Mouse (Mus musculus): Measurements from ENCODE around the gene Armc12.

Gene Armc12

DNA sequence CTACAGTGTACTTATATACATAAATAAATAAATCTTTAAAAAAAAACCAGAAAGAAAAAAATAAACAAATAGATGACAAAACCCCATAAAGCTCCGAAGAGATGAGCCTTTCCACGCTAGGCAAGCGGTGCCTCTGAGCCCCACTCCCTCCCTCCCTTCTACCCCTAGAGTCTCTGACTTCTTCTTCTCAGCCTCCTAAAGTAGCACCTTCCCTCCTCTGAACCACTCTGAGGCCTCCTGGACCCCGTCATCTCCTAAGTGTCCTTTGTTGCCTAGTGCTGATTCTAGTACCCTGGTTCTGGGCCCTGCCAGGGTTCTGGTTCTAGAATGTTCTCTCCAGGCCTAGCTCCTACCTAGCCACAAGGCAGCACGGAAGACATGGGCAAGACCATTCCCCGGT lies at the start of gene Armc12:
Armc12 (plus strand) TSS at position 301 of the 400 bp plus-strand sequence.
- DNase-seq, result no peak

DNA sequence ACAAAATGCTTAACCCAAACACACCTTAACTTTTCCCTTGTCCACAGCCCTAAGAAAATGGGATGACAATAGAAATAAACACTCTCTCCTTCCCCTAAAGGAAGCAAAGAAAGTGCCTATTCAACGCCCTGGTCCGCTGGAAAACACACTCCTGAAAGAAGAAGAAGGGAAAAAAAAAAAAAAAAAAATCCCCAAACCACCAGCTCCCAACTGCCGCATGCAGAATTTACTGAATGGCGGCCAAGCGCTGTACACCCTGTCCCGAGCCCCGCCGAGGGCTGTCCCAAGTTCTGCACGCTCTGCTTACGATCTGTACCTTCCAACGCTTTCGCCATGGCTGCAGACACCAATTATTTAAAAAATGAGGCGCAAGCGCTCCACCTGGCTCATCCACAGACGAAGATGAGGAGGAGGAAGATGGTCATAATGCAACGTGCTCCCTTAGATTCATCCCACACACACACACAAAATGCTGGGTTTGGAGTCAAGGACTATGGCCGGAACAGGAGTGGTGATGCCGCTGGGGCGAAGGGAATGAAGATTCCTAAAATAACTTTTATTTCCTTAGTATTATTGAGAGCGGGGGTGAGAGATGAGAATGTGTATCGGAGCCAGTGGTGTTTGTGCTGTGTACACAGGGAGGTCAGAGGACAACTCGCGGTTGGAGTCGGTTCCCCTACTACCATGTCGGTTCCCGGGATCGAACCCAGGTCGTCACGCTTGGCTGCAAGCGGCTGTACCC lies 45.7 kb upstream of the Armc12 start:
- peak; percentile 52 for DNase-seq

DNA sequence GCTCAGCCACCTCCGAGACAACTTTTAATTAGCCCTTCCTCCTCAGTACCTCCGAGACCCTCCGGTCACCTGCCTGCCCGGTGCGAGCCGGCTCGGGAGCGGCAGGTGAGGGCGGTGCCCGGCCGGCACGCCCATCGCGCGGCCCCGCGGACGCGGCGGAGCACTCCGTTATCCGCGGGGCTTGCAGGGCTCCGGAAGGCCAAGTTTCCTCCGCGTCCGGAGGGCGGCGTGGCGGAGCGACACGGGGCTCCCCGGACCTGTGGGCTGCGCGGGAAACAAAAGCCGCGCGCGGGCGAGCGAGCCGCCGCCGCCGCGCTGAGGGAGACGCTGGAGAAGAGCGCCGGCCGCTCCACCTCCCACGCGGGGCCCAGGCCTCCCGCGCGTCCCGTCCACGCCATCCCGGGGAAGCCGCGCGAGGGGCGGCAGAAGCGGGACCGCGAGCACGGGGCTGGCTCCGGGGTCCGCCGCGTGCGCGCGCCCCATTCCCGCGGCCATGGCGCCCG lies 45.1 kb upstream of the Armc12 start:
- DNase-seq, result peak; percentile 67

DNA sequence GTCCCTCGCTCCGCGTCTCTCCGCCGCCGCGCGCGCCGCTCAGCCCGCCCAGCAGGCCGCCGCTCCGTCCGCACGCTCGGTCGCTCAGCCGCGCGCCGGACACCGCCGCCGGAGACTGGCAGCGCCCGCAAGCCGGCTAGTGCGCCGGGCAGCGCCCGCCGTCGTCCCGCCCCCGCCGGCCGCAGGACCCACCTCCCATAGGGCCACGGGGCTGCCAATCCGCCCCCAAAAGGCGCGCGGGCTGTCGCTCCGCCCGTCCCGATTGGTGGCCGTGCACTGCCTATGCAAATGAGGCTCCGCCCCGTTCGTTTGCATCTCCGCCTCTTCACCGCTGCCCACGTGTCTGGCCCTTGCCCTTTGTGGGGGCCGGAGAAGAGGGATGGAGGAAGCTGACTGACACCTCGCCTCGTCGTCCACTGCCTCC lies 44.6 kb upstream of the Armc12 start:
- DNase-seq, result peak; percentile 99

DNA sequence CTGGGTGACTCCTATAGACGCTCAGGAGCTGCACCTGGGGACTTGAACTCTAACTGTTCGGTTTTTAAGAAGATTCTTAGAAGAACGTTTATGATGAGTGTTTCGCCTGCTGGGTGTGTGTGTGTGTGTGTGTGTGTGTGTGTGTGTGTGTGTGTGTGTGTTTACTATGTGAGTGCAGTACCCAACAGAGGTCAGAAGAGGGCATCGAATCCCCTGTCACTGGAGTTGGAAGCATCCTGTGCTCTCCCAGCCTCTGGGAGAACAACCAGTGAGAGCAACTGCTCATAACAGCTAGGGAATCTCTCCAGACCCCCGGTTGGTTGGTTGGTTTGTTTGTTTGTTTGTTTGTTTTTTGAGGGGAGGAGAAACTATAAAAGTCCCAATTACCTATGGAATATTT lies 43.9 kb upstream of the Armc12 start:
- DNase-seq, result no peak

DNA sequence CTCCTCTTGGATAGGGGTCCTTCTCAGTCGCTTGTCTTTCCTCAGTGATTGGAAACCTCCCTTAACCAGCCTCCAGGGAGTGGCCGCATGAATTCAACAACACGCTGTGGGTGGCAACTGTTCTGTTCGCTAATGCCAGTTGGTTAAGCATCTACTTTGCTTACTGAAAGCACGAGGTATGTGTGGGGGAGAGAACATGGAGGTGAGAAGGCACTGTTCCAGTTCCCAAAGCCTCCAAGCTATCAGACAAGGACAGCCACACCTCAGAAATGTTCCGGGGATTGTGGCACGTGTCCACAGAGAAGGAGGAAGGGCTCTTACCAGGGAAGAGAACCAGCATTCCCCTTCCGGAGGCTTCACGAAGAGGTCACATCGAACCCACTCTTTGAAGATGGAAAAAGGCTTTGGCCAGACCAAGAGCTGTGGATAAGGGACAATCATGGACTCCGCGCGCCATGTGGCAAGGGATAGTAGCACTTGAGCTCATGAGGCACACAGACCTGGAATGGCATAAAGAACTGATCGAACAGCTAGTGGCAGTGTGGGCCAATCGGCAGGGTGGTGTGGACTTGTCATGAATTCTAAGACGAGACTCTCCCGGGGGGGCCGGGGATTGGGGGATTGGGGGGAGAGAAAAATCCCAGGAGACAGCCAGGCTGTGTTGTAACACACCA lies 42.9 kb upstream of the Armc12 start:
- no peak for DNase-seq

DNA sequence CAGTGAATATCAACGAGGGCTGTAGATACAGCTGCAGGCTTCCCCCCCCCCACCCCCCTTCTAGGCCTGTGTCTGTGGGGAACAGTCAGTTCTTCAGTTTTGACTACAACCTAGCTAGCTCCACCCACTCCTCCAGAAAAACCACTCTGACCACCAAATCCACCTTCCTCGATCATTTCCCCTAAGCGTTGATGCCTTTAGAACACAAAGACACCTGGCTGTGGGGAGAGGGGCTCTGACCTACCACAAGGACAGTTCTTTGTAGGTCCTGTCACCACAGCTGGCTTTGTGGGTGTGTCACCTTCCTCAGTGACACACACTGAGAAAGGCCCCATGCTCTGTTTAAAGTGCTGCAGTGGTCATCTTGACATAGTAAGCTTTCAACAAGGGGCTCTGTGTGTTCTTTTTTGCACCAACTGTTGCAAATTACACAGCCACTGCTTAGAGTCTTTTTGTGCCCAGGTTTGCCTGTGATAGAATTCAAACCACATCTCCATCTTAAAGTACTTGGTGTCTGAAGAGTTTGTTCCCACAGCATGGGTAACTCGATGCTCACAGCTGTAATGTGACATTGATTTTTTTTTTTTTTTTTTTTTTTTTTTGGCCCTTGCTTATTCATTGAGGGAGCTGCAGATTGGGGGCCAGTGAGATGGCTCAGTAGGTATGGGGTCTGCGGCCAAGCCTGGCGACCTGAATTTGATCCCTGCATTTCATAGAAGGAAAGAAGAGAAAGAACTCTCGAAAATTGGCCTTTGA lies 42.2 kb upstream of the Armc12 start:
- DNase-seq, result no peak

DNA sequence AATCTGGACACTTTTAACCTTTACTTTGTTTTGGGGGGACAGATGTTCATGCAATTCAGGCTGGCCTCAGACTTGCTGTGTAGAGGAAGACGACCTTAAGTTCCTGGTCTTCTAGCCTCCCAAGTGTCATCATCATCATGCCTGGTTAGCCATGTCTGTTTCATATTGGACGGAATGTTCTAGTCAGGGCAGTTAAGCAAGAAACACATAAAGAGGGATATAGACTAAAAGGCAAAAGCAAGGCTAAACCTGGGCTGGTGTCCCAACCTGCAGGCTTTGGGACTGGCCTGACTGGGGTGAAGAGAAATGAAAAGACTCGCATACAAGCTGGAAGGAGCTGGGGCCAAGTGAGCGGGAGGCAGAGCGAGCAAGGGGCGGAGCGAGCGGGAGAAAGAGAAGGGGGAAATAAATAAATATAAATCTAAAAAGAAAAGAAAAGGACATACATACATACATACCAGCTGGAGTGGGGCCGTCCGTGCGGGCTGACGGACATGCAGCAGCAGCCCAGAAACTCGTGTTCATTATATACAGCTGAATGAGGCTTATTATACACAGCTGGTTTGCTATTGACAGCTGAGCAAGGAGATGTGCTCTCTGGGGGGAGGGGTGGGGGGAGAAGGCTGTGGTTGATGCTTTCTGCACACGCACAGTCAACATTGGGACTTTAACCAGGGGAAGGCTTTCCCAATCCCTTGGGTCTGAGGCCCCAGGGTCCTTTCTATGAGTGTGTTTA lies 39.4 kb upstream of the Armc12 start:
- DNase-seq, result no peak

DNA sequence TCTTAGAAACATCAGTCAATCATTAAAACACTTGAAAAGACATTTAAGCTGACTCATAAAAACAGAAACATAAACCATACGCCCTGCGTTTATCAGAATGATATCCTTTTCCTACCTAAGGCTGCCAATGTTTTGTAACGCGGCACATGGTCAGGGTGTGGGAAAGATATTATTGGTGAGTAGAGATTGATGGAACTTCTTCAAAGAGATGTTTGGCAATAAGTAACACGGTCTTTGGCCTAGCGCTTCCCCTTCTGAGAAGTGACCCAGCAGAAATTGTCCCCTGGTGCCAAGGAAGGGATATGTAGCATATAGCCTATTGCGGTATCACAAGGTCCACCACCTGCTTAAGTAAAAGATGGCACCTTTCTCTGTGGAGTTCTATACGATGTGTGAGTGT lies 34.8 kb upstream of the Armc12 start:
- DNase-seq, result no peak

DNA sequence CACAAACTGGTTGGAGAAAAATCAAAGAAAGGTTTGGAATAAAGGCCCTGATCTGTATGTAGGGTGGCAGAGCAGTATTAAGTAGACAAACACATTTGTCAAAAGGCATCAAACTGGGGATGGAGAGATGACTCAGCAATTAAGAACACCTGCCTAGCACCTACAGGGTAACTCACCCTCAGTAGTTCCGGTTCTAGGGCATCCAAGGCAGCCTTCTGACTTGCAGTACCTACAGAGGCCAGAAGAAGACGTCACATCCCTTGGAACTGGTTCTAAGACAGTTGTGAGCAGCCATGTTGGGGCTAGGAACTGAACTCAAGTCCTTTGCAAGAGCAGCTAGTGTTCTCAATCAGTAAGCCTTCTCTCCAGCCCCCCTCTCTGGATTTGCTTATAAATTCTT lies 31.4 kb upstream of the Armc12 start:
- no peak for DNase-seq

DNA sequence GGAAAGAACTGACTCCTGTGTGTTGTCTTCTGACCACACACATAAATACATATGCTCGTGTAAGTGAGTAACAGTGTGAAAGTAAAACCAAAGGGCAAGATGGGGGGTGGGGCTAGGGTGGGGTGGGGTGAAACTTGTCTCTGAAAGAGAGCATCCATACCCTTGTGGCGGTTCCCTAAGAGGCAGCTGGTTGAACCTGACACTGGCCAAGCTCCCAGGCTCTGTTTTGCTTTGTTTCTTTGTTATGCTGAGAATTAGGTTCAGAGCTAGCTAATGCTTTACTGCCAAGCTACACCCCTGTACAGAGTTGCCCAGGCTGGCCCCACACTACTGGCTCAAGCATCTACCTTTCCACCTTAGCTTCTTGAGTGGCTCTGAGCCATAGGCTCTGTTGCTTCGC lies 30.1 kb upstream of the Armc12 start:
- DNase-seq, result no peak

DNA sequence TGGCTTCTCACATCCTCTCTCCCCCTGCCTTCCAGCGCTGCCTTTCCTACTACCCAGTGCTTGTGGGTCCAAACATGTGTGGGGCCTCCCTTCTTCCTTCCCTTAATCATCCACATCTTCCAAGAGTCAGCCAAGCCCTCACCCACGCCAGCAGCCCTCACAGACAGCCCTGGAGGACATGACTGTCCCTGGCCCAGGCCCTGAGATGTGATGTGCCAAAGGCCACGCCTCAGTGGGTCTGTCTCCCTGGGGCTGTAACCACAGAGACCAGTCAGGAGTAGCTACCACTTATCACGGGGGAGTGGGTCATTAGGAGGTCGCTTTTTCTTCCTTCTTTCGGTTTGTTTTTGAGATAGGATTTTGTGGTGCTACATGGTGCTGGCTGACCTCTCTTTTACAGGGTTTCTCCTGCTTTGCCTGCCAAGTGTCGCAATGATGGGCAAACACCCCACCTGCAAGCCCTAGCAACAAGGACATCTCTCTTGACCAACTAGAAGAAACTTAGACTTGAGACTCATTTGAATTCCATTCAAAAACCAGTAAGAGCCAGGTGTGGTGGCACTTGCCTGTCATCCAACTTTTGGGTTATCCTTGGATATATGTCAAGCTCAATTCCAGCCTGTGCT lies 28.3 kb upstream of the Armc12 start:
- DNase-seq, result no peak

DNA sequence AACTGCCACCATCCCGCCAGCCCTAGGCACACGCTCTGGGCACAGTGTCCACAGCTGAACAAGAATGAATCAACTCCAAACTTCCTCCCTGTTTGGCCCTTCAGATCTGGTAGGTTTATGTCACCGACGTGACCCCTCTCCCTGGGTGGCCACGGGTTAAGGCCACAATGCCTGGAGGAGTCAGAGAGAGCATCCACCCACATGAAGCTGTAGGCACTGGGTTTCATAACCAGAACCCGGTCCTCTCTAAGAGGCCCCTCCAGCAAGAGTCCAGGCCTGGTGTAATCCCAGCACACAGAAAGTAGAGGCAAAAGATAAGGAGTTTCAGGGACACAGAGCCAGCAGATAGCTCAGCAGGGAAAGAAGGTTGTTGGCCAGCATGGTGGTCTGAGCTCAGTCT lies 26.4 kb upstream of the Armc12 start:
- DNase-seq, result no peak

DNA sequence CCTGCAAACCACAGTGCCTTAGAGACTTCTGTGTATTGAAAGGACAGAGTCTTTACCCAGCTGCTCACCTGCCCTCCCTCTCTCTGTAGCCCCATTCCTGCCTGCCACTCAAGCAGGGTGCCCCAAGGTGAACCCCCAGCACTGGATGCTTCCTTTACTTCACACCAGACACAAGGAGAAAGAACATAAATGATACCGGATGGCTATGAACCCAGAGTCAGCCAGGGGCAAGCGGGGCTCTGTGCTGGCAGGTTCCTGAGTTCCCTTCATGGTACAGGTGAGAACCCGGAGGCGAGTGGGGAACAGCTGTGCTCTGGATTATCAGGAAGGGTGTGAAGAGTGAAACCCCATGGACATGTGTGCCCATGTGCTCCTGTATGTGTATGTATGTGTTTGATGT lies 25.0 kb upstream of the Armc12 start:
- no peak for DNase-seq

DNA sequence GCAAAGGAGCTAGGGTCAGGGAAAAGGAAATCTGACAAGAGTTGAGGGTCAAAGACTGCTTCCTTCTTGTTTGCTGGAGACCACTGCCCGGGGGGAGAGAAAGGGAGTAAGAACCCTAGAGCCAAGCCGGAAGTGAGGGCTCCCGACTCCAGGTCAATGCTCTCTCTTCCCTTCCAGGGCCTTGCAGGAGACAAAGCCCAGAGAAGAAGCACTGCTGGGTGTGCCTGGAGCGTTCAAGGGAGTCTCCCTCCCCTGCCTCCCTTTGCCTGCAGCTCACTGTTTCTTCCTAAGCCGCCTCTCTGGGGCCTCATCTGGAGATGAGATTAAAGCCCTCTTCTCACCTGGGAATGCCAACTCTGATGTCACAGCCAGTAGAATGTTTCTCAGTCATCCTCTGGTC lies 23.7 kb upstream of the Armc12 start:
- DNase-seq, result no peak

DNA sequence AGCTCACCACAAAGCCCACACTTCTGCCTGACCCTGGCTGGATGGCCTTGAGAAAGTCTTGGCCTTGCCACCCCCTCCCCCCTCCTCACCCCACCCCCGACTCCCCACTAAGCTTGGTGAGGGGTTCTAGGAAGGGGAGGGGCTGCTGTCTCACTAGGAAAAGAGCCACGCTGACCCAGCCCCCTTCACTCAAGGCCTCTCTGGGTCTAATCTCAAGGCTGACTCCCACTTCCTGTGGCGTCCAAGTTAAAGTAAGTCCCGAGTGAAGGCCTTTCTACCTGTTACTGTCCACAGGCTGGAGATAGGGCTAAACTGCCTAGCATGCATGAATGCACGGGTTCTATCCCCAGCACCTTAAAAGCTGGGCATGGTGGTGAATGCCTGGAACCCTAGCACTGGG lies 23.1 kb upstream of the Armc12 start:
- no peak for DNase-seq

DNA sequence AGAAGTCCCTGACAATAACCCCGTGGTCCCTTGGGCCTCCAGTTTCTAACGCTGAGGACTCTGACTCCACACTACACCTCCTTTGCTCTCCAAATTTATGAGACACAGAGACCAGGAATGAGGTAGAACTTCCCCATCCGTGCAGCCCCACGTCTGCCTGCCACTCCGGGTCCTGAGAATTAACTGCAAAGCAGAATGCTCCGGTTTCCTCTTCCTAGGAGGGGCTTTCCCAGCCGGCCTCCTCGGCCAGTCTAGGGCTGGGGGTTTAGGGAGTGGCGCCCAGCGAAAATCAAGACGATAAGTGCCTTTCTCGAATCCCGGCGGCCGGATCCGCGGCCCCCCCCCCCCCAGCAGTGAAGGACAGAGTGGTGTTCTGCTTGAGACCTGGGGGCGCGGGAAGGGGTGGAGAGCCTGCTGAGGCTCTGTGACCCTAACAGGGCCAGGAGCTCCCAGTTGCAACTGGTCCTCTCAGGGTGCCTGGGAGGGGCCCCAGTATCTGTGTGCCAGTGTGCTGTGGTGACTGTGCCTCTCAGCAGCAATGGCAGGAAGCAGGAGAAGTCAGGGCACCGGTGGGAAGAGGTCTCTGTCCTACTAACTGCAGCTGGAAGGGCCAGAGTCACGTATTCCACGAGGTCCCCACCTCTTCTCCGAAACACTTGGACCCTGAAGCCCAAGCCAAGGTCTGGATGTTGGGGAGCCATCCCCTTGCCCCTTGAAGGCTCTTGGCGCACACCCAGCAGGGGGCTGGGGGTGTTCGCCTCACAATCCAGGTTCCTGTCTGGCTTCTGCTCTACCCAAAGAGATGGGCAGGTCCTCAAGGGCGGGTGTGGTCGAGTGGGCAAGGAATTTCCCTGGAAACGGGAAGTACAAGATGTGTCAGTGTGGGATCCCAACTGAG lies 19.9 kb upstream of the Armc12 start:
- DNase-seq, result peak; percentile 36

DNA sequence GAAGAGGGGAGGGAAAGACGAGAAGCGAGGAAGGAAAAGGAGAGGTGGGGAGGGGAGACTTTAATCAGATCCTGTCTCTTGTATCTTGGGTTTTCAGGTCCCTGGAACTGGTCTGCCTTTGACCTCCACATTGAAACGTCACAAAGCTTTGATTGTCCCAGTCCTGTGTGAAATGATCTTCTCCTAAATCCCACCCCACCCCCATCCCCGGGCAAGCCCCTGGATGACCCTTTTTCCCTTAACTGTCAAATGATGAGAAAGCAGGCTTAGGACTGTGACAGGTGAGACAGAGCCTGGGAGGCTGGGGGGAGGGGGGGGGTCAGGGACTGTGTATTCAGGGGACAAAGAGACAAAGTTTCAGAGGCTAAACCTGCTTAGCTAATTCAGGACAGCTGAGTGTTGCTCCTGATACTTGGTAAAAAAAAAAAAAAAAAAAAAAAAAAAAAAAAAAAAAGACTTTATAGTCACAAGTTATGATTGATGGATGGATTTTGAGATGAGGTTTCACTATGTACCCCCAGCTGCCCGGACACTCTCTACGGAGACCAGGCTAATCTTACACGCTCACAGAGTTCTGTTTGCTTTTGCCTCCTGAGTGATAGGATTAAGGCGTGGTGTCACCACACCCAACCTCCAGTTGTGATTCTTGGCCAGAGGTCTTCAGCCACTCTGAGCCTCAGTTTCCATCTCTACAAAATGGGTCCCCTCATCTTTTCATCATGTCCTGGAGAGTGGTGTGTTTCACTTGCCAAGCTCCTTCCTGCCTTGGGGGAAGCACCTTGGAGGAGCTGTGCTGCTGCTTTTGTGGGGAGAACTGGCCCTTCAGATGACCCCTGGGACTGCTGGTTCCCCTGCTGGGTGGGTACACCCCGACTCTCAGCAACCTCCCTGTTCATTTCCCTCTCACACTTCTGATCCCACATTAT lies 18.7 kb upstream of the Armc12 start:
- no peak for DNase-seq

DNA sequence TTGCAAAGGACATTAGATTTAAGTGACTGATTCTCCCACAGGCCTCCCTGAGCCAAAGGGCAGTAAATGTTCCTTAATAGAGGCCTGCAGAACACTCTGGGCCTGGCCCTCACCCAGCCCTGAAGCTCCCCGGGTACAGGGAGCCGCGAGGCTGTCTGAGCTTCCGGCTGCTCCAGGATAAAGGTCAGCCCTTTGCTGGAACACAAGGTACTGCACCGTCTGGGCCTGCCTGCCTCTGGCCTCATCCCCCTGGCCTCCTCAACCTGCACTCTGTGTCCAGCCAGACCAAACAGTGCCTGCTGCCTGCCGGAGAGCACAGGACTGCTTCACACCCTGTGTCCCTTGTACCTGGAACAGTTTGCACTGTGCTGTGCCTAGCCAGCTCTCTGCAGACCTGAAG lies 17.9 kb upstream of the Armc12 start:
- peak; percentile 92 for DNase-seq

DNA sequence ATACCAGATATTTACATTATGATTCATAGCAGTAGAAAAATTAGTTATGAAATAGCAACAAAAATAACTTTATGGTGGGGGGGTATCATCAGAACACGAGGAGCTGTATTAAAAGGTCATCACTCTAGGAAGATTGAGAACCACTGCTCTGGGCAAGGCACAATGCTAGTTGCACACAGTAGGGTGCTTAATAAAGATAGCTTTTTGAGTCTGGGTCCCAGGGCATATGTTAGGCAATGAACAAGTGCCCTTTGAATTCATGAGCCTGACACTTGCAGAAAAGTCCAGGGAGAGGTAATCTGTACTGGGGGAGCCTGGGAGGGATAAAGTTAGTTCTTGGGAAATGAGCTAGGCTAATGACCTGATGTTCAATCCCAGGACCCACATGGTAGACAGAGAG lies 17.3 kb upstream of the Armc12 start:
- DNase-seq, result no peak

All from kidney, postnatal 14 days (tissue).